Comparison of ENCODE assay signal across 28 mouse cellular contexts in genomic region chr9:89552663-89553062, GRCm38 (mm10).
A peak's percentile ranks its signal among the peaks of the same experiment; 100 is the strongest.
DNase-seq lines count a peak whose midpoint lies in the region; ATAC-seq and TF ChIP-seq lines count a peak whose summit lies in the region.
"Had no signal": no experiment of that assay in that cellular context is flagged by ENCODE, and none has a peak within 500 bp of the region (broad histone marks: within the 10 kb centered on the region; RNA-seq: fewer than 3 reads in every experiment).

No protein-coding gene starts in this region.

- H3K27me3 ChIP-seq in intestine, postnatal 0 days (replicated peaks; ENCODE audit: control insufficient read depth, insufficient read depth, low read length), result no peaks in the 10 kb centered on the region
- H3K27me3 ChIP-seq: embryonic facial prominence, embryonic 15.5 days; heart, embryonic 13.5 days; kidney, embryonic 15.5 days; limb, embryonic 15.5 days; liver, embryonic 15.5 days; lung, embryonic 15.5 days; megakaryocyte, embryonic 14.5 days; midbrain, embryonic 13.5 days had no signal

- no peak for DNase-seq in frontal cortex, postnatal 25 days (ENCODE audit: low spot score in 2 of 2)
- peak; percentile 77 for DNase-seq in brain, adult 2 months (ENCODE audit: low read depth, low spot score)
- DNase-seq in frontal cortex, postnatal 36 days (ENCODE audit: low spot score in 2 of 2), result peak; percentile 13 to 56
- peak; percentile 28 to 38 for DNase-seq in right cerebral cortex, postnatal 10 days (ENCODE audit: low spot score in 2 of 2)
- DNase-seq in urinary bladder, postnatal 10 days (ENCODE audit: low spot score), result no peak
- DNase-seq: adrenal gland, postnatal 36 days; cerebellum, adult 11-12 months; cerebellum, postnatal 36 days; gastrocnemius, postnatal 36 days; heart, adult 2 months; heart, postnatal 14 days; kidney, postnatal 36 days; lung, postnatal 36 days; thymus, postnatal 14 days had no signal

- no peak for TF ChIP-seq CTCF in intestine, postnatal 0 days (IDR thresholded peaks at IDR 0.05; ENCODE audit: low read depth)

- no peak overlapping the region for H3K4me3 ChIP-seq in intestine, postnatal 0 days (ENCODE audit: low read depth, low read length)
- H3K4me3 ChIP-seq: embryonic facial prominence, embryonic 15.5 days; heart, adult 2 months; heart, embryonic 13.5 days; kidney, embryonic 15.5 days; limb, embryonic 15.5 days; liver, embryonic 15.5 days; lung, embryonic 15.5 days; megakaryocyte, embryonic 14.5 days; midbrain, embryonic 13.5 days had no signal

- no peak overlapping the region for H3K9ac ChIP-seq in intestine, postnatal 0 days (ENCODE audit: low read depth, low read length)
- H3K9ac ChIP-seq: embryonic facial prominence, embryonic 15.5 days; heart, embryonic 13.5 days; kidney, embryonic 15.5 days; limb, embryonic 15.5 days; liver, embryonic 15.5 days; lung, embryonic 15.5 days; midbrain, embryonic 13.5 days had no signal

- WGBS in intestine, postnatal 0 days, result 72% methylated on average over 2 of the region's 2 CpGs

- ATAC-seq in frontal cortex, adult (ENCODE audit: low TSS enrichment), result peak; percentile 99
- ATAC-seq in erythroid progenitor cell, adult 5-6 weeks (replicated peaks; ENCODE audit: low FRiP score, poor library complexity, severe bottlenecking), result no peak
- no peak for ATAC-seq in intestine, postnatal 0 days
- ATAC-seq: CD4-positive, CD25-positive, alpha-beta regulatory T cell, adult 4 months; hindbrain, postnatal 0 days; intestine, embryonic 16.5 days; midbrain, embryonic 13.5 days had no signal

- no peak overlapping the region for H3K27ac ChIP-seq in intestine, postnatal 0 days (ENCODE audit: low read depth, low read length)
- H3K27ac ChIP-seq: embryonic facial prominence, embryonic 15.5 days; heart, adult 2 months; heart, embryonic 13.5 days; hindbrain, postnatal 0 days; kidney, embryonic 15.5 days; limb, embryonic 15.5 days; liver, embryonic 15.5 days; lung, embryonic 15.5 days; midbrain, embryonic 13.5 days had no signal

- no peaks in the 10 kb centered on the region for H3K4me1 ChIP-seq in intestine, postnatal 0 days (replicated peaks; ENCODE audit: control insufficient read depth, insufficient read depth, low read length)
- H3K4me1 ChIP-seq: embryonic facial prominence, embryonic 15.5 days; heart, embryonic 13.5 days; kidney, embryonic 15.5 days; limb, embryonic 15.5 days; liver, embryonic 15.5 days; lung, embryonic 15.5 days; megakaryocyte, embryonic 14.5 days; midbrain, embryonic 13.5 days had no signal

- H3K9me3 ChIP-seq in intestine, postnatal 0 days (ENCODE audit: control insufficient read depth), result no peaks in the 10 kb centered on the region
- H3K9me3 ChIP-seq: embryonic facial prominence, embryonic 15.5 days; heart, embryonic 13.5 days; kidney, embryonic 15.5 days; limb, embryonic 15.5 days; liver, embryonic 15.5 days; lung, embryonic 15.5 days; midbrain, embryonic 13.5 days had no signal

- no peak overlapping the region for H3K4me2 ChIP-seq in intestine, postnatal 0 days (replicated peaks; ENCODE audit: low read depth)
- H3K4me2 ChIP-seq: embryonic facial prominence, embryonic 15.5 days; heart, embryonic 13.5 days; kidney, embryonic 15.5 days; limb, embryonic 15.5 days; liver, embryonic 15.5 days; lung, embryonic 15.5 days; midbrain, embryonic 13.5 days had no signal

- no peaks in the 10 kb centered on the region for H3K36me3 ChIP-seq in intestine, postnatal 0 days (ENCODE audit: control insufficient read depth, insufficient read depth)
- H3K36me3 ChIP-seq: embryonic facial prominence, embryonic 15.5 days; heart, embryonic 13.5 days; kidney, embryonic 15.5 days; limb, embryonic 15.5 days; liver, embryonic 15.5 days; lung, embryonic 15.5 days; midbrain, embryonic 13.5 days had no signal

Comparison
In these comparisons a context has a peak if more than half of its experiments do, and no peak if none do; other contexts are left out.
1. DNase-seq: peak in brain, adult 2 months (single experiment), frontal cortex, postnatal 36 days (2 of 2) and right cerebral cortex, postnatal 10 days (2 of 2); none in frontal cortex, postnatal 25 days (0 of 2) and urinary bladder, postnatal 10 days (single experiment).